Mouse (Mus musculus) cerebellum, adult (tissue): Measurements from ENCODE around the gene Crat.
"Not testable (repeated sequence)": the region's sequence is repeated elsewhere in the genome, so short reads cannot be mapped to it uniquely, and the experiment has no call there.

ENCODE experiments used
- ATAC-seq: cut with Nextera tagmentation; 2 replicates; pipeline ENCODE4 v1.9.2; 2017; ENCODE audit warnings: mild to moderate bottlenecking, moderate library complexity, mixed read lengths; ENCODE audit not compliant: insufficient number of reproducible peaks, low FRiP score, low TSS enrichment

Gene Crat

DNA sequence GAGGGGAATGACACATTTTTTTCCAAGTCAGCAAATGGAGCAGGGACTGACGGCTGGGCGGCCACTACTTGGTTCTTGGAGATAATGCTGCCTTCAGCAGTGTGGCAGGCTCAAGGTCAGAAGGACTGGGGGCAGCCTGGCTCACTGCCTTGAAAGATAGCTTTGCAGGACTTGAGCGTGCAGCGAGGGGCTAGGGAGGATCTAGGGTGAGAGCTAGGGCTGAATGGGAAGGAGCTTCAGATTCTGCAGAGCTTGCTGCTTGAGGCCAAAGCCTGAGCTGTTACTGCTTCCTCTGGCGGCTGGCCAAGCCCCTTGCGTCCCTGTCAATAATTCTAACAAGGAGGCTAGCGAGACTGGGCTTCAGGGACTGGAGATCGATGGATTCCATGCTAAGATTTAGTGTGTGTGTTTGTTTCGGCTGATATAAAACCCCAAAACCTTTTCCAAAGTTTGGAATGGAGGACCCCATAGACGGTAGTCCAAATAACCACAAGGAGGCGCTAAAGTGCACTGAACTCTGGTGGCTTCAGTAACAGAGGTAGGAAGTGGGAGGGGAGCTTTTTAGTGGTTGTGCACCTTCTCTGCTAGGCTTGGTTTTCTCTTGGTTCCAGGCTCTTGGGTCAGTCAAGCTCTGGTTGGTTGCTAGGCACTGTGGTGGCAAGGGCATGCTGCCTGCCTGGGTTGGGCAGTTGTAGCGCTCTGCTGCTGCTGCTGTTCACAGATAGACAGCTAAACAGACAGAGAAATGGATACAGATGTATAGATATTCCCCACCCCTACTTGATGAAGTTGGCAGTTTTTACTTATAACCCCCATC, 25.3 kb upstream of the Crat start:
- 0 out of 2 replicates have a peak, but pooled peaks have one; percentile 21 for ATAC-seq

- ATAC-seq: no peak
Observed at GRCm38 (mm10) chr2:30440211-30440700, 24.6 kb upstream of the Crat start.

- no peak for ATAC-seq
Observed at GRCm38 (mm10) chr2:30439631-30440030, 24.0 kb upstream of the Crat start.

DNA sequence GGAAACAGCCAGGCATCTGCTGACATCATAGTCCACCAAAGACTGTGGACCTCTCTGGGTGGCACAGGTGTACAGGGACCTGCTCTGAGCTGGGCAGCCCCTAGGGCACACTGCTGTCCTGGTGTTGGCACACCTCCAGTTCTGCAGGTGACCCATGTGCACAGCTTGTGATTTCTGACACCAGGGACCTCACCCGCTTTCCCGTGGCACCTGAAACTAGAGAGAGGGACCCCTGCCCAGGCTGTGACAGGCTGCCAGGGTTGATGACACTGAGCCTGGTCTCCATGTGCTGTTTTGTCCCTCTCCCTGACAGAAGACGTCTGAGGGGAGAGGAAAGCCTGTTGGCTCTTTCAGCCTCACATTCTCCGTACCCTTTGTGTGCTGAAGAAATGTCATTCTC, 22.2 kb upstream of the Crat start:
- no peak for ATAC-seq

GRCm38 (mm10) chr2:30436809-30437208, 21.2 kb upstream of the Crat start:
- ATAC-seq: no peak

GRCm38 (mm10) chr2:30436156-30436545, 20.5 kb upstream of the Crat start:
- no peak for ATAC-seq

DNA sequence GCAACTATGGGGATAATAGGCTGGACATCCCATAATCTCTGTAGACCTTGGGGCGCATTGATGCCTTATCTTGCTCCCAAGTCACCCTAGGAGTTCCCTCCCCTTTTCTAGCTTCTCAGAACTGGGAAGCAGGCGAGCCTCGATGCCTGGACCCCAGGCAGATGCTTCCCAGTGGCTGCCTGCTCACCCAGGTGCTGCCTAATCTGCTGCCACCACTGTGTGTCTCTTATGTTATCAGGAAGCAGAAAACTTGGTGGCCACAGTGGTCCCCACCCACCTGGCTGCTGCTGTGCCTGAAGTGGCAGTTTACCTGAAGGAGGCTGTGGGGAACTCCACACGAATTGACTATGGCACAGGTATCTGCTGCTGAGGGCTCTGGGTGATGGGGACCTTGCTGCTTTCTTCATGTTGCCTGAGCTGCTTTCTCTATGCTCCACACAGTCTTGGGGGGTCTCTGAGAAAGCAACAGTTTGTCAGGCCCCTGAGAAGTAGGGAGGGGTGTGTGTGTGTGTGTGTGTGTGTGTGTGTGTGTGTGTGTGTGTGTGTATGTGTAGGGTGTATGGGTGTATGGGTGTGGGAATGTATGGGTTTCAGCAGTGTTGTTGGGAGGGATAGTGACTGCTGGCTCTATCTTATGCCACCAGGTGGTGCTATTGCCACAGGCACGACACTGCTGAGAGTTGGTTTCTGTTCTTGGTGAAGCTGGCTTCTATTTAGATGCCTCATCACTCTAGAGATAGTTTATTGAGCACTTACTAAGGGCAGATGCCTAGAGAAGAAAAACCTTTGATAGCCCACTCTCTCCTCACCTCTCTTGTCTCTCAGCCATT, 19.9 kb upstream of the Crat start:
- ATAC-seq: peak; percentile 38; the same call in 1 of the 2 replicates

DNA sequence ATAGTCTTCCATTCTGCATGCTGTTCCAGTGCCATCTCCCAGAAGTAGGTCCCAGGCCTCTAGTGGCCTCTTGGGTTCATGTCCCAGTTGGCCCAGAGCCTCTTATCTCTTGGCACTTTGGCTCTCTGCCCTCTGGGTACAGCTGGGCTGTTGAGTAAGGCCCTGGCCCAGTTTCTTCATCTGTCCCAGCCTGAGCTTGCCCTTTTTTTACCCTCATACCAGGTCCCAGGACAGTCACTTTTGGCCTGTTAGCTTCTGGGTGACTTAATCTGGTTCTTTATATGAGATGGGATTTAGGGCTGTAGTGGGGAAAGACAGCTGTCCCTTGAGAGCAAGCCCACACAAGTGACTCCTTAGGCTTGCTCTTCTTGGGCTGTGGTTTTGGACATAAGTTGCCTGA, 13.5 kb upstream of the Crat start:
- ATAC-seq: no peak; the same call in 1 of the 2 replicates

DNA sequence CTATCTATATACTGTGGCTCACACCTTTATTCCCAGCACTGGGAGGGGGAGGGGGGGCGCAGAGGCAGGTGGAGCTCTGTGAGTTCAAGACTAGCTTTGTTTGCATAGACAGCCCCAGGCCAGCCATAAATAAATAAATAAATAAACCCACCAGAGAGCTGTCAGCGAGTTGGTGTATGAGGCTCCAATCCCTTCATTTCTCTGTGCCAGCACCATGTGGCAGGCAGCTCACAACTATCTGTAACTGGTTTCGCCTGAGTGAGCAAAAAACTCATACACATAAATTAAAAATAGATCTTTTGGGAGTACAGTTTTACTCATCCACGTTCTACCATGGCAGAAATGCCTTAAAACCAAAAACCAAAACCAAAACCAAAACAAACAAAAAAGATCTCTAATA, 5.8 kb upstream of the Crat start:
- ATAC-seq: no peak

GRCm38 (mm10) chr2:30419112-30419511, 3.5 kb upstream of the Crat start:
- ATAC-seq: no peak

GRCm38 (mm10) chr2:30418259-30418658, 2.6 kb upstream of the Crat start:
- no peak for ATAC-seq

GRCm38 (mm10) chr2:30417595-30418165, 2.1 kb upstream of the Crat start:
- no peak for ATAC-seq

DNA sequence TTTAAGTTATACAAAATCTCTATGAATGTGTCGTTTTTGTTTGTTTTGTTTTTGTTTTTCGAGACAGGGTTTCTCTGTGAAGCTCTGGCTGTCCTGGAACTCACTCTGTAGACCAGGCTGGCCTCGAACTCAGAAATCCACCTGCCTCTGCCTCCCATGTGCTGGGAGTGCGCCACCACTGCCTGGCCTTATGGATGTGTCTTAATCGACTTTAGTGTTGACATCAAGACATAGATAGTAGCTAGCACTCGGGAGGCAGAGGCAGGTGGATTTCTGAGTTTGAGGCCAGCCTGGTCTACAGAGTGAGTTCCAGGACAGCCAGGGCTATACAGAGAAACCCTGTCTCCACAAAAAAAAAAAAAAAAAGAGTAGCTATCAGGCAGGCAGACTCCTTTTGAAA, 1.5 kb upstream of the Crat start:
- ATAC-seq: not testable (repeated sequence)

- ATAC-seq: no peak
Observed at GRCm38 (mm10) chr2:30416649-30416965, 994 bp upstream of the Crat start.

GRCm38 (mm10) chr2:30415936-30416648, 479 bp upstream of the Crat start, which contains the start of gene Ptpa:
Ptpa (plus strand) TSS chr2:30416039.
- peak; percentile 70 for ATAC-seq

DNA sequence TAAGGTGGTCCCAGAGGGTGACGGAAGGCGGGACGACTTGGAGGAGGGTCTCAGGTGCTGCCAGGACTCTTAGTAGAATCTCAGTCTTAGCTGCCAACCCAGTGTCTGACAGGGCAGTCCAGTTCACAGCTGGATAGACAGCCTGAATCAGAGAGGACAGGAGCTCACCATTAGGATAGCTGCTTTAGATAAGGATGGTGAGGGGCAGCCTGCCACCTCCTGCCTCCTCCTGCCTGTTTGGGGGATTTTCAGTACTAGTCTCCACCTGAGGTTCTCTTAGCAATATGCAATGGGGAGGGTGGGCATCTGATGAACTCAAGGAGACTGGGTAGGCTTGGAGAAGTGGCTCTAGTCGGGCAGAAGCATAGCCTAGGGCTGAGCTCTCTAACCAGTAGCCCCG, 932 bp downstream of the Crat start:
- ATAC-seq: no peak

DNA sequence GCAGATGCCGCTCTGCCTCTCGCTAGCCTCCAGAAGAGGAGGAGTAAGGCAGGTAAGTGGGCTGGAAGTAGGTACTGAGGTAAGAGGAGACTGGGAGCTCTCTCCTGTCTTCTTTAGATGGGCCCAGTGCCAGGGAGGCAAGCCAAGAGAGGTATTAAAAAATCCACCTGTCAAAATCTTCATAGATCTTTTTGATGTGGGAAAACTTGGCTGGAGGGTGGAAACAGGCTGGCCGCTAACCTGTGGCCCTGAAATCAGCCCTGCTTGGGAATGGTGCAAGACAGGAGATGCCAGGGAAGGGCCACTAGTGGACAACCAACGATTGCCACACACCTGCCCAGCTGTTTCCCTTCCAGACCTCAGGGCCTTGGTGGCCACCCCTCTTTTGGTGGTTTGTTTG, 1.5 kb downstream of the Crat start:
- ATAC-seq: no peak

DNA sequence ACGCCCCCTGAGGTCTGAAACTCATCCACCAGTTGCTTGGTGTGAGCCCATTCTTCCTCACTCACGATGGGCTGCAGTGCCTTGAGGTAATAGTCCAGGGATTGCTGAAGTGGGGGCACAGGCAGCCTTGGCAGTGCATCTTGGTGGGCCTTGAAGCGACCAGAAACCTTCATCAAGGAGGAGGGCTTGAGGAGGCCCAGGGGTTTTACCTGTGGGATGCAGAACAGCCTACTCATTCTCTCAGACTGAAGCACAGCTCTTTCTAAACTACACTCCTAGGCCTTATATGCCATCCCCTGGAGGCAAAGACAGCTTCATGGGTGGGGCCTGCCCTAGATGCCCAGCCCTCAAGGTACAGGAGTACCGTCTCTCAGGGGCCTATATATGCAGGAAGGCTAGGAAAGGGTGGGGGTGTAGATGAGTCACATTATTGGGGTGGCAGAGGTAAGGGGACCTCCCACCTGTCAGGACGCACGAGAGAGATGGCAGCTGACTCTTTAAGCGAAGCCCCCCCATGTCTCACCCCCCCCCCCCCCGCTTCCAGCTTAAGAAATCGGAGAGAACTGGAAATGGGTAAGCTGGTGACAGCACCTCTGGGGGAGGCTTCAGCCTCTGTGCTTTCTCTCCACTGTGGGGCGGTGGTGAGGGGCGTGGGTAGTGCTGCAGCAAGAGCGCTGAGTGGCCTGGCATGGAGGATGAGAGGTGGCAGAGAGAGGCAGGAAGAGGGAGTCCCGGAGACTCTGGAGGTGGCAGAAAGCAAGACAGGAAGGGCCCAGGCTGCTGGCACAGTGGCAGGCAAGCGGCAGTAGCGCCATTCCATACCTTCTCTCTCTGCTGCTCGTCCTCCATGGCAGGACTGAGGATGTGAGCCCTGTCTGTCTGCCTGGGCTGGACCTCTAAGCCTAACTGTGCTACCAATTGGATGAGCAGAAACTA, 2.3 kb downstream of the Crat start:
- no peak for ATAC-seq

GRCm38 (mm10) chr2:30409454-30410176, 6.0 kb downstream of the Crat start:
- no peak for ATAC-seq
